Comparison of ENCODE assay signal across 23 mouse cellular contexts in genomic region chr4:138550557-138550956, GRCm38 (mm10).
DNase-seq lines count a peak whose midpoint lies in the region; ATAC-seq and TF ChIP-seq lines count a peak whose summit lies in the region.
"Had no signal": no experiment of that assay in that cellular context is flagged by ENCODE, and none has a peak within 500 bp of the region (broad histone marks: within the 10 kb centered on the region; RNA-seq: fewer than 3 reads in every experiment).

No protein-coding gene starts in this region.

- H3K9me3 ChIP-seq in kidney, postnatal 0 days (replicated peaks; ENCODE audit: low read length) = no peaks in the 10 kb centered on the region
- H3K9me3 ChIP-seq in kidney, embryonic 14.5 days (ENCODE audit: control insufficient read depth, low read length) = no peaks in the 10 kb centered on the region
- no peaks in the 10 kb centered on the region for H3K9me3 ChIP-seq in forebrain, embryonic 16.5 days (ENCODE audit: control insufficient read depth, low read length)
- H3K9me3 ChIP-seq: forebrain, embryonic 10.5 days; hindbrain, embryonic 10.5 days; liver, embryonic 13.5 days; lung, embryonic 15.5 days; midbrain, embryonic 15.5 days; neural tube, embryonic 13.5 days had no signal

- DNase-seq in kidney, postnatal 0 days (ENCODE audit: low spot score) = peak; percentile 31
- DNase-seq in retina, embryonic 14.5 days (ENCODE audit: low spot score) = peak; percentile 38
- DNase-seq in retina, postnatal 1 day = no peak
- DNase-seq in embryo, embryonic 10.5 days (ENCODE audit: low spot score) = peak; percentile 45
- DNase-seq in mesoderm, embryonic 11.5 days (ENCODE audit: low read depth, low spot score) = peak; percentile 50
- DNase-seq in B cell, adult 2 months = no peak
- DNase-seq: cerebellum, adult 18-20 months; cerebellum, postnatal 14 days; gastrocnemius, adult 2 months; kidney, adult 9 months; liver, embryonic 13.5 days; lung, postnatal 36 days; thymus, adult 18-20 months had no signal

- peaks cover 10% of the 10 kb centered on the region for H3K4me1 ChIP-seq in kidney, postnatal 0 days (replicated peaks; ENCODE audit: insufficient read depth, low read length)
- H3K4me1 ChIP-seq in kidney, embryonic 14.5 days (ENCODE audit: control insufficient read depth, insufficient read depth, low read length) = peaks cover 23% of the 10 kb centered on the region
- H3K4me1 ChIP-seq in forebrain, embryonic 16.5 days (replicated peaks; ENCODE audit: control insufficient read depth, insufficient read depth, low read length) = peaks cover 35% of the 10 kb centered on the region
- H3K4me1 ChIP-seq: liver, embryonic 13.5 days had no signal

- no peak for ATAC-seq in kidney, postnatal 0 days (replicated peaks; ENCODE audit: low FRiP score, low read depth)
- no peak for ATAC-seq in kidney, embryonic 14.5 days (ENCODE audit: low FRiP score, low TSS enrichment)
- ATAC-seq in forebrain, embryonic 16.5 days = no peak
- ATAC-seq: hindbrain, embryonic 16.5 days; intestine, embryonic 16.5 days; midbrain, embryonic 15.5 days had no signal

- H3K4me3 ChIP-seq in kidney, postnatal 0 days (replicated peaks; ENCODE audit: low read depth, low read length) = no peak overlapping the region
- H3K4me3 ChIP-seq in kidney, embryonic 14.5 days (ENCODE audit: low read length) = no peak overlapping the region
- H3K4me3 ChIP-seq in forebrain, embryonic 16.5 days (replicated peaks; ENCODE audit: low read length) = no peak overlapping the region
- H3K4me3 ChIP-seq: forebrain, embryonic 10.5 days; gastrocnemius, adult 2 months; hindbrain, embryonic 10.5 days; liver, embryonic 13.5 days; lung, embryonic 15.5 days; midbrain, embryonic 15.5 days; neural tube, embryonic 13.5 days had no signal

- TF ChIP-seq CTCF in kidney, postnatal 0 days (IDR thresholded peaks at IDR 0.05; ENCODE audit: low read depth) = no peak

- H3K27ac ChIP-seq in kidney, postnatal 0 days = no peak overlapping the region
- no peak overlapping the region for H3K27ac ChIP-seq in kidney, embryonic 14.5 days (ENCODE audit: low read depth, low read length)
- no peak overlapping the region for H3K27ac ChIP-seq in forebrain, embryonic 16.5 days (ENCODE audit: low read length)
- H3K27ac ChIP-seq: forebrain, embryonic 10.5 days; gastrocnemius, adult 2 months; hindbrain, embryonic 10.5 days; liver, embryonic 13.5 days; lung, embryonic 15.5 days; midbrain, embryonic 15.5 days; neural tube, embryonic 13.5 days had no signal

- no peak overlapping the region for H3K9ac ChIP-seq in kidney, postnatal 0 days (ENCODE audit: low read depth, low read length)
- H3K9ac ChIP-seq in kidney, embryonic 14.5 days (ENCODE audit: low read depth, low read length) = no peak overlapping the region
- H3K9ac ChIP-seq in forebrain, embryonic 16.5 days (replicated peaks; ENCODE audit: low read depth, low read length) = no peak overlapping the region
- H3K9ac ChIP-seq: liver, embryonic 13.5 days; lung, embryonic 15.5 days; midbrain, embryonic 15.5 days; neural tube, embryonic 13.5 days had no signal

- 59% methylated on average over 5 of the region's 5 CpGs for WGBS in kidney, postnatal 0 days
- 62% methylated on average over 5 of the region's 5 CpGs for WGBS in kidney, embryonic 14.5 days
- 68% methylated on average over 5 of the region's 5 CpGs for WGBS in forebrain, embryonic 16.5 days

- no peaks in the 10 kb centered on the region for H3K36me3 ChIP-seq in kidney, postnatal 0 days (ENCODE audit: insufficient read depth, low read length)
- H3K36me3 ChIP-seq in kidney, embryonic 14.5 days (ENCODE audit: control insufficient read depth, insufficient read depth, low read length) = no peaks in the 10 kb centered on the region
- no peaks in the 10 kb centered on the region for H3K36me3 ChIP-seq in forebrain, embryonic 16.5 days (ENCODE audit: control insufficient read depth, insufficient read depth)
- H3K36me3 ChIP-seq: forebrain, embryonic 10.5 days; hindbrain, embryonic 10.5 days; liver, embryonic 13.5 days; lung, embryonic 15.5 days; midbrain, embryonic 15.5 days; neural tube, embryonic 13.5 days had no signal

- H3K27me3 ChIP-seq in kidney, postnatal 0 days (ENCODE audit: insufficient read depth, low read length) = no peaks in the 10 kb centered on the region
- H3K27me3 ChIP-seq in kidney, embryonic 14.5 days (ENCODE audit: control insufficient read depth, insufficient read depth, low read length) = peaks cover 14% of the 10 kb centered on the region
- 0 out of 2 replicates have a peak, but pooled peaks cover 2% of the 10 kb centered on the region for H3K27me3 ChIP-seq in forebrain, embryonic 16.5 days (replicated peaks; ENCODE audit: control insufficient read depth, insufficient read depth, low read length)
- H3K27me3 ChIP-seq: midbrain, embryonic 15.5 days had no signal

- H3K4me2 ChIP-seq in kidney, postnatal 0 days (ENCODE audit: low read length) = no peak overlapping the region
- H3K4me2 ChIP-seq in kidney, embryonic 14.5 days (replicated peaks; ENCODE audit: low read depth, low read length) = no peak overlapping the region
- H3K4me2 ChIP-seq in forebrain, embryonic 16.5 days (ENCODE audit: low read length) = no peak overlapping the region
- H3K4me2 ChIP-seq: heart, embryonic 11.5 days; liver, embryonic 13.5 days; lung, embryonic 15.5 days; midbrain, embryonic 15.5 days; neural tube, embryonic 13.5 days had no signal

Comparison
In these comparisons a context has a peak if more than half of its experiments do, and no peak if none do; other contexts are left out.
1. DNase-seq: peak in kidney, postnatal 0 days (single experiment), retina, embryonic 14.5 days (single experiment), embryo, embryonic 10.5 days (single experiment) and mesoderm, embryonic 11.5 days (single experiment); none in retina, postnatal 1 day (single experiment) and B cell, adult 2 months (0 of 2).